Mouse (Mus musculus): ENCODE data around the gene BC030499. TPM values are rescaled to one million over a fixed set of nuclear protein-coding genes. Genes with fewer than 3 reads are reported as not detected.

Gene BC030499
- polyA plus RNA-seq, 2 experiments from 2014 or later, result 0.65 to 1.2 TPM

- ATAC-seq, result no peak
Measured at GRCm38 (mm10) chr11:78310861-78311511, 20.3 kb downstream of the BC030499 start.

DNA sequence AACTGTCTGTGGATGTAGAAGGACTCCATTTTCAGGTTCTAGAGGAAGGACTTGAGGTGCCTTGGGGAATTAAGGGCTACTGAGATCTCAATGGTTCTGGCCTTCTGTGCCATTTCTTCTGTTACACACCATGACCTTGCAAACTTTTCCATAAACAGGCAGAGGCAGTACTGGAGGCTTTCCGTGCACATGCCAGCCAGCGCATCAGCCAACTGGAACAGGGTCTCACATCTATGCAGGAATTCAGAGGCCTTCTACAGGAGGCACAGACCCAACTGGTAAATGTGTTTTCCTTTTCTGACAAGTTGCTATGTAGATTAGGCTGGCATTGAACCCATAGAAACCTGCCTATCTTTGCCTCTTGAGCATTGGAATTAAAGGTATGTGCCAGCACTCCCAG, 23.0 kb downstream of the BC030499 start:
- ATAC-seq, result no peak

GRCm38 (mm10) chr11:78318411-78318810, 27.8 kb downstream of the BC030499 start:
- no peak for ATAC-seq

DNA sequence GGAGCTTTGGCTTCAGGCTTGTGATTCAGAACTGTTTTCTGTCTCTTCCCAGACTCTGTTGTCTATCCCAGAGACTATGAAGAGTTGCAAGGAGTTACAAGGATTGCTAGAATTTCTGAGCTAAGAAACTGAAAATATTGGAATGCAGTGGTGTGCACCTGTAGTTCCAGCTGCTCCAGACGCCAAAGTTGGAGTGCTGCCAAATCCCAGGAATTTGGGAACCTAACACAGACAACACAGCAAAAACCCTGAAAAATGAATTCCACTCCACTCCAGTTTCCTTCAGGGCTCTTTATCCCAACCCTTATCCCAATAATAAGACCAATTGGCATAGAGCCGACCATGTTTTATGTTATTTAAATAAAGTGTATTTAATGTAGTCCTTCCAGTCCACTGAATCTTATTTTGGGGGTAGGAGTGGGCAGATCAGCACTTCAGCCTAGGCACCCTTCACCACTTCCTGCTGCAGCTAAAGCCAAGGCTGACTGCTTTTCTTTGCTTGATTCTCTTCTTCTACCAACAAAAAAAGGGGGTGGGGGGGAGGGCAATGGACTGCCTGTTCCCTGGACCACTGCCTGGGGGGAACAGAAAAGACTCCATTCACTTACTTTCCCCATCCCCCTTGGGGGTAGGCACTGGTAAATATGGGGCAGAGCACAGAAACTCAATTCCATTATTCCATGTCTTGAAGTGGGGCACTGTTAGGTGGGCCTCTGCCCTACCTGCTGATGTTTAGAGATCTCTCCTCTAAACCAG, 31.6 kb downstream of the BC030499 start:
- no peak for ATAC-seq

- peak; percentile 99 for ATAC-seq
Measured at GRCm38 (mm10) chr11:78322860-78323259, 32.2 kb downstream of the BC030499 start, which contains the start of gene Aldoc. Gene Aldoc, plus strand, starts transcription at chr11:78322968.

DNA sequence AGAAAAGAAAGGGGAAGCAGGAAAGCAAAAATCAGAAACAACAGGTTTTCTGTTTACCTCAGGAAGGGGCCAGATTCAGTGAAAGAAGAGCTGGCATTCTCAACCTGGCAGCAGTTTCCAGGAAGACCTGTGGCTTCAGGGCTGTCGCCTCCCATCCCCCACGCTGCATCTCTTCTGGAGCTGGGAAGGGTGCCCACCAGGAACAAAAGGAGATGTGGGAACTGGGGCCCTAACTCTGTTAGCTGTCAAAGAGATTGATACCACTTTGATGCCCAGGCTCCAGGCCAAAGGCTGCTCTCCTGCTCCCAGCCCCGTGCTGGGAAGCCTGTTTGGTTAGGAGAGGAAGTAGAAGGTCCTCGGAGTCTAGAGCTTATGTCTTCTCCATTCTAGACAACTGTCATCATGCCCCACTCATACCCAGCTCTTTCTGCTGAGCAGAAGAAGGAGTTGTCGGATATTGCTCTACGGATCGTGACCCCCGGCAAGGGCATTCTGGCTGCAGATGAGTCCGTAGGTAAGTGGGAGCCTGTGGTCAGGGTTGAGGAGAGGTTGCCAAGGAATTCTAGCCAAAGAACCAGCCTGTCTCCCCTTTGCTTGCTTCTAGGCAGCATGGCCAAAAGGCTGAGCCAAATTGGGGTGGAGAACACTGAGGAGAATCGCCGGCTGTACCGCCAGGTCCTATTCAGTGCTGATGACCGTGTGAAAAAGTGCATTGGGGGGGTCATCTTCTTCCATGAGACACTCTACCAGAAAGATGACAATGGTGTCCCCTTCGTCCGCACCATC, 33.6 kb downstream of the BC030499 start:
- no peak for ATAC-seq

- no peak for ATAC-seq
Measured at GRCm38 (mm10) chr11:78324965-78325364, 34.3 kb downstream of the BC030499 start.

- no peak for ATAC-seq
Measured at GRCm38 (mm10) chr11:78327215-78327614, 36.6 kb downstream of the BC030499 start.

- ATAC-seq, result peak; percentile 95
Measured at GRCm38 (mm10) chr11:78327634-78328511, 37.2 kb downstream of the BC030499 start, which contains the start of gene Pigs. Gene Pigs, plus strand, starts transcription at chr11:78328415.

GRCm38 (mm10) chr11:78328512-78329056, 37.9 kb downstream of the BC030499 start:
- no peak for ATAC-seq

DNA sequence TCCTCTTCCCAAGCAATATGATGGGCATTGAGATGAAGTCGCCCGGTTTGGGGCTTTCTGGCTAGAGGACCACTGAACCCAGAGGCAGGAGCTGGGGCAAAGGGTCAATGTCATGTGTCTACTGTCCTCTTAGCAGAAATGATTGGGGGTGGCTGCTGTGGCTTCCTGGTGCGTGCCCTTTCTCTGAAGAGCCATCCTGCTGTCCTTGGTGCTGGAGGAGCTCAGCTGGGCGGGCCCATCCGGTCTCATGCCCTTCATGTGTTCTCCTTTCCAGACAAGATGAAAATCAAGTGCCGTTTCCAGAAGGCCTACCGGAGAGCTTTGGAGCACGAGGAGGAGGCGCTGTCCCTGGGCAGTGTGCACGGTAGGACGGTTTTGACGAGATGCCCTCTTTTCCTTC, 42.0 kb downstream of the BC030499 start:
- ATAC-seq, result no peak

GRCm38 (mm10) chr11:78333992-78334391, 43.4 kb downstream of the BC030499 start:
- ATAC-seq, result no peak

- ATAC-seq, result no peak
Measured at GRCm38 (mm10) chr11:78337040-78337439, 46.4 kb downstream of the BC030499 start.

DNA sequence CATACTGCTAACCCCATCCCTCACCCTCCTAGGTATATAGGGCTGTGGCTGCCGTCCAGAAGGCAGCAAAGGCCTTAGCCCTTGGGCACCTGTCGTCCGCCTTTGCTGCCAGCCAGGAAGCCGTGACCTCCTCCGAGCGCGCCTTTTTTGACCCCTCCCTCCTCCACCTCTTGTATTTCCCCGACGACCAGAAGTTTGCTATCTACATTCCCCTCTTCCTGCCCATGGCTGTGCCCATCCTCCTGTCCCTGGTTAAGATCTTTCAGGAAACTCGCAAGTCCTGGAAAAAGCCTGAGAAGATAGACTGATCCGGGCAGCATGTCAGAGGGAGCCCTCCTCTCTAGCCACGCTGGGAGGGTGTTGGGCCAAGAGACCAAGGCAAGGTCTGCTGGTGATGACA, 51.1 kb downstream of the BC030499 start:
- ATAC-seq, result no peak

DNA sequence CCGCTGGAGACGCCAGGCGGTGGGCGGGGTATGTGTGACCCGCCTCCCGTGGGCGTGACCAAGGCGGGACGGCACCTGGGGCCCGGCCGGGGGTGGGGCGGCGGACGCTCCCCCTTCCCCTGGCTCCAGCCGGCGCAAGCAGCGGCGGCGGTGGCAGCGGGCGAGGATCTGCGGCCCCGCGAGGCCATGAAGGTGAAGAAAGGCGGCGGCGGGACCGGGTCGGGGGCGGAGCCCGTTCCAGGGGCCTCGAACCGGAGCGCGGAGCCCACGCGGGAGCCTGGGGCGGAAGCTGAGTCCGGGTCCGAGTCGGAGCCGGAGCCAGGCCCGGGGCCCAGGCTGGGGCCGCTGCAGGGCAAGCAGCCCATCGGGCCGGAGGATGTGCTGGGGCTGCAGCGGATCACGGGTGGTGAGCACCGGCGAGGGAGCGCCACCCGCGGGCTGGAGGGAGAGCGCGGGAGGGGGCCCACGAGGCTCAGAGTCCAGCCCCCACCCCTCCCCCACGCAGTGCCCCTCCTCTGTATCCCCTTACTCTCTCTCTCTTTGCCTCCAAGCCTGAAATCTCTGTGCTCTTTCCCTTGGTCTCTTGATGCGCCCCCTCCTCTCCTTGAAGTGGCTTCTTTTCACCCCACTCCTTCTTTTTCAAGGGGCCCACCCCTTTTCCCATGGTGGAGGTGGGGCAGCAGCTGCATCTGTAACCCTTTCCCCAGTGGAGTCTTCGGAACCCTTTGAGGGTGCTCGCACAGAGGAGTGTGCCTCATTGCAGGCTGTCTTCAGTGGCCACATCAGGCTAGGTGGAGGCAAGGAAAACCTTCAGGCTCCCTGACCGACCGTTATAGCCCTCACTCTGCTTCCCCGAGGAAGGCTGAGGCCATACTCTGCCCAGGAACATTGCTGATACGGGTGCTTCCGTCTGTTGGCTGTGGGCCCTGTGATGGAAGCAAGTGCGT, 53.0 kb downstream of the BC030499 start, which contains the start of gene Unc119:
Gene Unc119, plus strand, starts transcription at position 102 of the 947 bp plus-strand sequence.
- peak; percentile 34 for ATAC-seq

GRCm38 (mm10) chr11:78344328-78344889, 53.8 kb downstream of the BC030499 start:
- ATAC-seq, result no peak

- ATAC-seq, result peak; percentile 9
Measured at GRCm38 (mm10) chr11:78344890-78345715, 54.5 kb downstream of the BC030499 start.

GRCm38 (mm10) chr11:78345801-78346200, 55.2 kb downstream of the BC030499 start:
- ATAC-seq, result peak; percentile 88

Data from activated CD4-positive, CD25-positive, alpha-beta regulatory T cell, adult 4 months (primary cell).